In genomic region chr16:91825774-91826325, GRCm38 (mm10) we compare ENCODE assay signal across 8 mouse cellular contexts.
DNase-seq lines count a peak whose midpoint lies in the region; ATAC-seq lines count a peak whose summit lies in the region.

No protein-coding gene starts in this region.

- peaks cover under 1% of the 10 kb centered on the region for H3K36me3 ChIP-seq in intestine, embryonic 15.5 days

- no peak overlapping the region for H3K4me2 ChIP-seq in intestine, embryonic 15.5 days (replicated peaks)

- 0 out of 2 replicates have a peak, but pooled peaks cover 14% of the 10 kb centered on the region for H3K4me1 ChIP-seq in intestine, embryonic 15.5 days (replicated peaks)

- no peaks in the 10 kb centered on the region for H3K27me3 ChIP-seq in intestine, embryonic 15.5 days (replicated peaks)

- H3K9ac ChIP-seq in intestine, embryonic 15.5 days, result no peak overlapping the region

- WGBS in intestine, embryonic 15.5 days, result 51% methylated on average over 9 of the region's 9 CpGs

- no peak overlapping the region for H3K4me3 ChIP-seq in intestine, embryonic 15.5 days (replicated peaks)

- no peaks in the 10 kb centered on the region for H3K9me3 ChIP-seq in intestine, embryonic 15.5 days

- ATAC-seq in intestine, embryonic 15.5 days, result peak; percentile 65; the same call in 1 of the 2 replicates

- peak; percentile 38 for DNase-seq in layer of hippocampus, adult 9-11 months
- DNase-seq in layer of hippocampus, adult 8-10 months (ENCODE audit: low spot score in 2 of 2), result no peak
- DNase-seq in lung, postnatal 4 days, result peak; percentile 47 to 51
- DNase-seq in thymus, postnatal 36 days, result peak; percentile 71 to 74
- no peak for DNase-seq in retina, embryonic 14.5 days (ENCODE audit: low spot score)
- DNase-seq in frontal cortex, postnatal 14 days (ENCODE audit: low spot score in 2 of 2), result no peak
- no peak for DNase-seq in layer of hippocampus, postnatal 10 days (ENCODE audit: low spot score in 2 of 2)

- H3K27ac ChIP-seq in intestine, embryonic 15.5 days, result no peak overlapping the region

Comparison
In these comparisons a context has a peak if more than half of its experiments do, and no peak if none do; other contexts are left out.
1. DNase-seq: peak in layer of hippocampus, adult 9-11 months (single experiment), lung, postnatal 4 days (2 of 2) and thymus, postnatal 36 days (2 of 2); none in layer of hippocampus, adult 8-10 months (0 of 2), retina, embryonic 14.5 days (single experiment), frontal cortex, postnatal 14 days (0 of 2) and layer of hippocampus, postnatal 10 days (0 of 2).